1 mouse cellular context compared by ENCODE assay signal in the genomic region with DNA sequence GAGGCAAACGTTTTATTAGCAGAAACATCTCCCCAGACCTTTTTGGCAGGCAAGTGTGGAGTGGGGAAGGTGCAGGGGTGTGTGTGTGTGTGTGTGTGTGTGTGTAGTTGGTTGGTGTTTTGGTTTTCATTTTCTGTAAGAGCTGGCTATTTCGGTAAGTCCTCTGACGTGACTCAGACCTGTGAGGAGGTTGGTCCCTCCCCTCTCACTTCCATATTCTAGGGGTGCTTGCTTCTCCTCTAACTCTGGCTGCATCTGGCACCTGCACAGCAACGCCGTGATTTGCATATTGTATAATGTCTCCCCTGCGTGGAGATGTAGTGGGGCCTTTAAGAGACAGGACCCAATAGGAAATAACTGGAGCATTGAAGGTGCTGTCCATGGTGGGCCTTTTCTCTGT.
TF ChIP-seq lines count a peak whose summit lies in the region.

No protein-coding gene starts in this region.

TF ChIP-seq in CH12.LX, 34 proteins besides CTCF, POLR2A, EP300 and RAD21:
- TF ChIP-seq IRF4 (IDR thresholded peaks at IDR 0.05; ENCODE audit: low read depth, low read length) (peak; percentile 85), ZNF384 (IDR thresholded peaks at IDR 0.05; ENCODE audit: low read depth, low read length) (no peak), MEF2A (IDR thresholded peaks at IDR 0.05; ENCODE audit: borderline replicate concordance, low read depth, low read length) (peak; percentile 94), JUN (IDR thresholded peaks at IDR 0.05; ENCODE audit: insufficient read depth, low read depth, low read length) (peak; percentile 59), USF2 (conservative IDR thresholded peaks at IDR 0.05; ENCODE audit: low read depth, low read length) (no peak), ZMIZ1 (IDR thresholded peaks at IDR 0.05; ENCODE audit: low read depth, low read length) (no peak), SMC3 (IDR thresholded peaks at IDR 0.05; ENCODE audit: low read depth, low read length) (no peak), HCFC1 (IDR thresholded peaks at IDR 0.05; ENCODE audit: low read depth, low read length) (no peak), MAFK (IDR thresholded peaks at IDR 0.05; ENCODE audit: insufficient replicate concordance, low read length) (no peak), TCF12 (IDR thresholded peaks at IDR 0.05; ENCODE audit: low read depth, low read length) (no peak; the same call in 1 of the 2 replicates), GABPA (IDR thresholded peaks at IDR 0.05; ENCODE audit: insufficient replicate concordance, low read depth, low read length) (no peak), BHLHE40 (IDR thresholded peaks at IDR 0.05; ENCODE audit: low read depth, low read length) (peak; percentile 91), JUND (conservative IDR thresholded peaks at IDR 0.05; ENCODE audit: low read depth, low read length) (peak; percentile 51; the same call in 1 of the 2 replicates), PAX5 (IDR thresholded peaks at IDR 0.05; ENCODE audit: low read length) (no peak), POLR2AphosphoS2 (IDR thresholded peaks at IDR 0.05; ENCODE audit: low read depth, low read length) (no peak), ETS1 (conservative IDR thresholded peaks at IDR 0.05; ENCODE audit: low read depth, low read length) (peak; percentile 71), TBP (conservative IDR thresholded peaks at IDR 0.05; ENCODE audit: low read depth, low read length) (0 out of 2 replicates have a peak, but pooled peaks have one; percentile 9), ZKSCAN1 (IDR thresholded peaks at IDR 0.05; ENCODE audit: borderline replicate concordance, low read depth, low read length) (no peak), MYC (IDR thresholded peaks at IDR 0.05; ENCODE audit: low read depth, low read length) (peak; percentile 64; the same call in 1 of the 2 replicates), ZC3H11A (IDR thresholded peaks at IDR 0.05; ENCODE audit: low read depth, low read length) (no peak), CHD2 (IDR thresholded peaks at IDR 0.05; ENCODE audit: low read length) (no peak), E2F4 (IDR thresholded peaks at IDR 0.05; ENCODE audit: insufficient replicate concordance, low read depth, low read length) (no peak), MAZ (IDR thresholded peaks at IDR 0.05; ENCODE audit: low read depth, low read length) (no peak), RCOR1 (conservative IDR thresholded peaks at IDR 0.05; ENCODE audit: low read depth, low read length) (no peak), SIN3A (IDR thresholded peaks at IDR 0.05; ENCODE audit: low read length) (no peak), MAX (IDR thresholded peaks at IDR 0.05; ENCODE audit: low read length) (no peak)
